Mouse (Mus musculus) stomach, postnatal 0 days (tissue): ENCODE results near the gene Gm49337.

Experiments used
- CTCF ChIP-seq: IDR thresholded peaks from 2 replicates; pipeline ENCODE4 v1.5.1; 2016; ENCODE audit warnings: antibody characterized with exemption, low read depth, mild to moderate bottlenecking, moderate library complexity
- EP300 ChIP-seq: optimal IDR thresholded peaks from 2 replicates; pipeline ENCODE3; 2016; ENCODE audit warnings: antibody characterized with exemption

GRCm38 (mm10) chr4:116174466-116175116 lies 1.4 kb downstream of the Gm49337 start:
- no peak for TF ChIP-seq CTCF
- no peak for TF ChIP-seq EP300
